Comparison of ENCODE assay signal across 20 mouse cellular contexts in the genomic region with DNA sequence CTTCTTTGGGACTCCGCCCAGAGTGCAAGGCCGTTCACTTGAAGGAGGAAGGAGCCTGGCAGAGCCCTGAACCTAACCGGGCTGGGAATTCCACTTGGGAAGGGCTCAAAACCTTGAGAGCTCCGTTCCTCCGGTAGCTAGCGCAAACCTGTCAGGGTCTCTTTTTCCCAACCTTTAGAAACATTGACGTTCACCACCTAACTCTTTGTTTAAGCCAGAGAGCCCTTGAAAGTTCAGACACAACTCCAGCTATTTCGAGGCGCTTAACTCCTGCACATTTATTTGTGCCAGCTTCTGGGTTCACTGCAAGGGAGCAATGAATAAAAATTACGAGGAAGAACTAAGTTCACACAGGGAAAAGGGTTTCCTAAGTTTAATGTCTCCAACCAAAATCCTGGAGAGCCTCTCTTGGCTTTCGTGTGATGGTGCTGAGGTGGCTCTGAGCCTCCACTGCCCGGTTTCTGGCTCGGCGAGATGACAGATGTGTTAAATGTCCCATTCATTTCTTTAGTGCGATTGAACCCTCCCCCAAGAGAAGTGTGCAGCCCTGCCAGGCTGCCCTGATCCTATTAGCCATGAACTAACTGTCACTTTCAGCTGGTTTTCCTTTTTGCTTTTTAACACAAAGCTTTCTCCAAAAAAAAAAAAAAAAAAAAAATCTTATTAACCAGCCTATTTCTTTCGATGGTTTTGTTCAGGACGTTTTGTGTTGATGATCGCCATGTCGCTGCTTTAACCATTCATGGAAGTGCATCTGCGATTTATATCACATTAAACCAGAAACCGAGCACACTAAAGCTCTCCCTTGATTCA. TPM values are rescaled to one million over a fixed set of nuclear protein-coding genes. Genes with fewer than 3 reads are reported as not detected.
DNase-seq lines count a peak whose midpoint lies in the region; ATAC-seq and TF ChIP-seq lines count a peak whose summit lies in the region.
"Had no signal": no experiment of that assay in that cellular context is flagged by ENCODE, and none has a peak within 500 bp of the region (broad histone marks: within the 10 kb centered on the region; RNA-seq: fewer than 3 reads in every experiment).

No protein-coding gene starts in this region.

- under 1% methylated on average over 21 of the region's 21 CpGs for WGBS in forebrain, embryonic 11.5 days
- WGBS in forebrain, embryonic 14.5 days: under 1% methylated on average over 21 of the region's 21 CpGs
- WGBS in midbrain, embryonic 11.5 days: under 1% methylated on average over 21 of the region's 21 CpGs
- WGBS in midbrain, postnatal 0 days: 3% methylated on average over 21 of the region's 21 CpGs
- WGBS in embryonic facial prominence, embryonic 11.5 days: under 1% methylated on average over 21 of the region's 21 CpGs
- WGBS in midbrain, embryonic 14.5 days: 1% methylated on average over 21 of the region's 21 CpGs

- H3K27me3 ChIP-seq in forebrain, embryonic 11.5 days (ENCODE audit: control insufficient read depth, insufficient read depth, low read length): peaks cover 65% of the 10 kb centered on the region
- H3K27me3 ChIP-seq in forebrain, embryonic 14.5 days (replicated peaks; ENCODE audit: control insufficient read depth, insufficient read depth, low read length): peaks cover 78% of the 10 kb centered on the region
- H3K27me3 ChIP-seq in midbrain, embryonic 11.5 days (ENCODE audit: control insufficient read depth, insufficient read depth, low read length): peaks cover 52% of the 10 kb centered on the region
- H3K27me3 ChIP-seq in midbrain, postnatal 0 days (ENCODE audit: insufficient read depth, low read length): peaks cover 51% of the 10 kb centered on the region
- peaks cover 59% of the 10 kb centered on the region for H3K27me3 ChIP-seq in embryonic facial prominence, embryonic 11.5 days (ENCODE audit: control insufficient read depth, insufficient read depth, low read length)
- peaks cover 80% of the 10 kb centered on the region for H3K27me3 ChIP-seq in midbrain, embryonic 14.5 days (ENCODE audit: control insufficient read depth, insufficient read depth, low read length)

- no peak overlapping the region for H3K27ac ChIP-seq in forebrain, embryonic 11.5 days (ENCODE audit: low read depth, low read length)
- H3K27ac ChIP-seq in forebrain, embryonic 14.5 days (ENCODE audit: low read depth, low read length): no peak overlapping the region
- peak overlapping the region; percentile 1; the same call in 1 of the 2 replicates for H3K27ac ChIP-seq in midbrain, embryonic 11.5 days (ENCODE audit: low read depth, low read length)
- H3K27ac ChIP-seq in midbrain, postnatal 0 days (ENCODE audit: low read depth, low read length): no peak overlapping the region
- H3K27ac ChIP-seq in embryonic facial prominence, embryonic 11.5 days (replicated peaks; ENCODE audit: low read depth, low read length): no peak overlapping the region
- H3K27ac ChIP-seq in midbrain, embryonic 14.5 days (replicated peaks; ENCODE audit: low read depth, low read length): no peak overlapping the region
- H3K27ac ChIP-seq: embryonic facial prominence, embryonic 15.5 days had no signal

- ATAC-seq in forebrain, embryonic 11.5 days (replicated peaks; ENCODE audit: low FRiP score): no peak
- ATAC-seq in forebrain, embryonic 14.5 days: no peak
- ATAC-seq in midbrain, embryonic 11.5 days (ENCODE audit: low FRiP score): 0 out of 2 replicates have a peak, but pooled peaks have one; percentile 25
- no peak for ATAC-seq in midbrain, postnatal 0 days (ENCODE audit: low FRiP score)
- ATAC-seq in embryonic facial prominence, embryonic 11.5 days (replicated peaks; ENCODE audit: insufficient number of reproducible peaks, low FRiP score, low TSS enrichment, low read depth): no peak
- no peak for ATAC-seq in midbrain, embryonic 14.5 days (ENCODE audit: low FRiP score, low TSS enrichment)
- ATAC-seq: intestine, embryonic 16.5 days had no signal

- H3K9ac ChIP-seq in forebrain, embryonic 11.5 days (ENCODE audit: low read length): no peak overlapping the region
- no peak overlapping the region for H3K9ac ChIP-seq in forebrain, embryonic 14.5 days (ENCODE audit: low read length)
- H3K9ac ChIP-seq in midbrain, embryonic 11.5 days (ENCODE audit: low read length): peak overlapping the region; percentile 33; the same call in 1 of the 2 replicates
- no peak overlapping the region for H3K9ac ChIP-seq in midbrain, postnatal 0 days (replicated peaks; ENCODE audit: low read length, poor library complexity, severe bottlenecking)
- H3K9ac ChIP-seq in embryonic facial prominence, embryonic 11.5 days (replicated peaks; ENCODE audit: low read length): no peak overlapping the region
- no peak overlapping the region for H3K9ac ChIP-seq in midbrain, embryonic 14.5 days (replicated peaks; ENCODE audit: low read length)
- H3K9ac ChIP-seq: embryonic facial prominence, embryonic 15.5 days had no signal

- H3K36me3 ChIP-seq in forebrain, embryonic 11.5 days (ENCODE audit: control insufficient read depth, insufficient read depth, low read length): no peaks in the 10 kb centered on the region
- H3K36me3 ChIP-seq in forebrain, embryonic 14.5 days (ENCODE audit: control insufficient read depth, insufficient read depth, low read length): no peaks in the 10 kb centered on the region
- no peaks in the 10 kb centered on the region for H3K36me3 ChIP-seq in midbrain, embryonic 11.5 days (ENCODE audit: control insufficient read depth, insufficient read depth, low read length)
- H3K36me3 ChIP-seq in midbrain, postnatal 0 days (ENCODE audit: insufficient read depth, low read length): no peaks in the 10 kb centered on the region
- no peaks in the 10 kb centered on the region for H3K36me3 ChIP-seq in embryonic facial prominence, embryonic 11.5 days (replicated peaks; ENCODE audit: control insufficient read depth, insufficient read depth, low read depth, low read length)
- no peaks in the 10 kb centered on the region for H3K36me3 ChIP-seq in midbrain, embryonic 14.5 days (ENCODE audit: control insufficient read depth, insufficient read depth, low read length)
- H3K36me3 ChIP-seq: embryonic facial prominence, embryonic 15.5 days had no signal

- no peak for TF ChIP-seq CTCF in midbrain, postnatal 0 days (IDR thresholded peaks at IDR 0.05)

- H3K9me3 ChIP-seq in forebrain, embryonic 11.5 days (ENCODE audit: control insufficient read depth, low read length): no peaks in the 10 kb centered on the region
- no peaks in the 10 kb centered on the region for H3K9me3 ChIP-seq in forebrain, embryonic 14.5 days (replicated peaks; ENCODE audit: control insufficient read depth, low read length)
- H3K9me3 ChIP-seq in midbrain, embryonic 11.5 days (ENCODE audit: control insufficient read depth, low read length): no peaks in the 10 kb centered on the region
- H3K9me3 ChIP-seq in midbrain, postnatal 0 days (ENCODE audit: low read length): no peaks in the 10 kb centered on the region
- H3K9me3 ChIP-seq in embryonic facial prominence, embryonic 11.5 days (replicated peaks; ENCODE audit: control insufficient read depth, low read length): no peaks in the 10 kb centered on the region; the same call in 1 of the 2 replicates
- no peaks in the 10 kb centered on the region for H3K9me3 ChIP-seq in midbrain, embryonic 14.5 days (ENCODE audit: control insufficient read depth, low read length)
- H3K9me3 ChIP-seq: embryonic facial prominence, embryonic 15.5 days had no signal

- H3K4me1 ChIP-seq in forebrain, embryonic 11.5 days (replicated peaks; ENCODE audit: control insufficient read depth, insufficient read depth, low read length): peaks cover 44% of the 10 kb centered on the region
- H3K4me1 ChIP-seq in forebrain, embryonic 14.5 days (ENCODE audit: control insufficient read depth, insufficient read depth, low read length): peaks cover 21% of the 10 kb centered on the region
- peaks cover 53% of the 10 kb centered on the region for H3K4me1 ChIP-seq in midbrain, embryonic 11.5 days (ENCODE audit: control insufficient read depth, insufficient read depth, low read length)
- no peaks in the 10 kb centered on the region for H3K4me1 ChIP-seq in midbrain, postnatal 0 days (ENCODE audit: insufficient read depth, low read length)
- H3K4me1 ChIP-seq in embryonic facial prominence, embryonic 11.5 days (ENCODE audit: control insufficient read depth, insufficient read depth, low read length): no peaks in the 10 kb centered on the region
- peaks cover 19% of the 10 kb centered on the region; the same call in 1 of the 2 replicates for H3K4me1 ChIP-seq in midbrain, embryonic 14.5 days (ENCODE audit: control insufficient read depth, insufficient read depth, low read length)

- DNase-seq in forebrain, embryonic 11.5 days (ENCODE audit: low spot score): no peak
- no peak for DNase-seq in forebrain, embryonic 14.5 days (ENCODE audit: low spot score)
- DNase-seq in midbrain, embryonic 11.5 days (ENCODE audit: low spot score, missing footprints): peak; percentile 96
- DNase-seq in midbrain, postnatal 0 days (ENCODE audit: low spot score): no peak
- peak; percentile 48 for DNase-seq in embryonic facial prominence, embryonic 11.5 days (ENCODE audit: low spot score)
- peak; percentile 68 for DNase-seq in midbrain, embryonic 14.5 days
- DNase-seq in thymus, postnatal 0 days (ENCODE audit: low spot score): no peak
- no peak for DNase-seq in ovary, postnatal 10 days (ENCODE audit: low spot score)
- DNase-seq: cerebellum, postnatal 14 days; gastrocnemius, postnatal 10 days; heart, postnatal 10 days; kidney, postnatal 14 days; thymus, adult 2 months had no signal

- peak overlapping the region; percentile 24; the same call in 1 of the 2 replicates for H3K4me2 ChIP-seq in forebrain, embryonic 11.5 days (ENCODE audit: low read depth, low read length, severe bottlenecking)
- H3K4me2 ChIP-seq in forebrain, embryonic 14.5 days (ENCODE audit: low read length): no peak overlapping the region
- peak overlapping the region; percentile 49 for H3K4me2 ChIP-seq in midbrain, embryonic 11.5 days
- no peak overlapping the region for H3K4me2 ChIP-seq in midbrain, postnatal 0 days (ENCODE audit: low read depth, low read length, poor library complexity, severe bottlenecking)
- H3K4me2 ChIP-seq in embryonic facial prominence, embryonic 11.5 days (ENCODE audit: low read depth, low read length): no peak overlapping the region
- H3K4me2 ChIP-seq in midbrain, embryonic 14.5 days (ENCODE audit: low read length): peak overlapping the region; percentile 29

- no peak overlapping the region for H3K4me3 ChIP-seq in forebrain, embryonic 11.5 days (ENCODE audit: low read depth, low read length)
- H3K4me3 ChIP-seq in forebrain, embryonic 14.5 days (ENCODE audit: low read depth, low read length): no peak overlapping the region
- peak overlapping the region; percentile 11; the same call in 1 of the 2 replicates for H3K4me3 ChIP-seq in midbrain, embryonic 11.5 days (ENCODE audit: low read depth, low read length)
- no peak overlapping the region for H3K4me3 ChIP-seq in midbrain, postnatal 0 days (ENCODE audit: low read depth, low read length)
- H3K4me3 ChIP-seq in embryonic facial prominence, embryonic 11.5 days (ENCODE audit: low read depth, low read length): no peak overlapping the region
- H3K4me3 ChIP-seq in midbrain, embryonic 14.5 days (replicated peaks; ENCODE audit: low read depth, low read length): no peak overlapping the region

RNA-seq across cellular contexts. Expression of a gene that starts 1.4 kb away (rescaled TPM):
- 31.0 and 33.3 TPM in 2 replicates for polyA plus RNA-seq in forebrain, embryonic 11.5 days (2014; fragmentation: Nextera tagmentation; extraction: Ambion mirVana)
- polyA plus RNA-seq in forebrain, embryonic 14.5 days (2014; fragmentation: Nextera tagmentation; extraction: Ambion mirVana): 3.2 and 3.8 TPM in 2 replicates
- polyA plus RNA-seq in midbrain, embryonic 11.5 days (2014; fragmentation: Nextera tagmentation; extraction: Ambion mirVana): 168 and 182 TPM in 2 replicates
- total RNA-seq in midbrain, postnatal 0 days (2014; rRNA removed): 0.77 and 1.6 TPM in 2 replicates
- 0.84 and 1.2 TPM in 2 replicates for polyA plus RNA-seq in midbrain, postnatal 0 days (2015; fragmentation: Nextera tagmentation; extraction: Ambion mirVana)
- 4.3 and 7.6 TPM in 2 replicates for polyA plus RNA-seq in embryonic facial prominence, embryonic 11.5 days (2014; fragmentation: Nextera tagmentation; extraction: Ambion mirVana)
- polyA plus RNA-seq in midbrain, embryonic 14.5 days (2014; fragmentation: Nextera tagmentation; extraction: Ambion mirVana): 14.0 and 52.8 TPM in 2 replicates
- polyA plus RNA-seq in thymus, postnatal 0 days (2015; fragmentation: Nextera tagmentation; extraction: Ambion mirVana): 0.05 TPM in 1 of 2 replicates, not detected in the other
- total RNA-seq: adrenal gland, postnatal 4 days; heart, adult 8-10 months; heart, postnatal 10 days; left cerebral cortex, postnatal 10 days had no signal
- polyA plus RNA-seq: intestine, embryonic 16.5 days; liver, embryonic 11.5 days; lung, embryonic 16.5 days had no signal

Comparison
In these comparisons a context has a peak if more than half of its experiments do, and no peak if none do; other contexts are left out.
1. DNase-seq: peak in midbrain, embryonic 11.5 days (single experiment), embryonic facial prominence, embryonic 11.5 days (single experiment) and midbrain, embryonic 14.5 days (single experiment); none in forebrain, embryonic 11.5 days (single experiment), forebrain, embryonic 14.5 days (single experiment), midbrain, postnatal 0 days (single experiment), thymus, postnatal 0 days (single experiment) and ovary, postnatal 10 days (single experiment).
2. H3K4me2 ChIP-seq: peak in forebrain, embryonic 11.5 days (single experiment), midbrain, embryonic 11.5 days (single experiment) and midbrain, embryonic 14.5 days (single experiment); none in forebrain, embryonic 14.5 days (single experiment), midbrain, postnatal 0 days (single experiment) and embryonic facial prominence, embryonic 11.5 days (single experiment).